Mouse (Mus musculus): ENCODE data around the gene Sept9.

The Sept9 gene

DNA sequence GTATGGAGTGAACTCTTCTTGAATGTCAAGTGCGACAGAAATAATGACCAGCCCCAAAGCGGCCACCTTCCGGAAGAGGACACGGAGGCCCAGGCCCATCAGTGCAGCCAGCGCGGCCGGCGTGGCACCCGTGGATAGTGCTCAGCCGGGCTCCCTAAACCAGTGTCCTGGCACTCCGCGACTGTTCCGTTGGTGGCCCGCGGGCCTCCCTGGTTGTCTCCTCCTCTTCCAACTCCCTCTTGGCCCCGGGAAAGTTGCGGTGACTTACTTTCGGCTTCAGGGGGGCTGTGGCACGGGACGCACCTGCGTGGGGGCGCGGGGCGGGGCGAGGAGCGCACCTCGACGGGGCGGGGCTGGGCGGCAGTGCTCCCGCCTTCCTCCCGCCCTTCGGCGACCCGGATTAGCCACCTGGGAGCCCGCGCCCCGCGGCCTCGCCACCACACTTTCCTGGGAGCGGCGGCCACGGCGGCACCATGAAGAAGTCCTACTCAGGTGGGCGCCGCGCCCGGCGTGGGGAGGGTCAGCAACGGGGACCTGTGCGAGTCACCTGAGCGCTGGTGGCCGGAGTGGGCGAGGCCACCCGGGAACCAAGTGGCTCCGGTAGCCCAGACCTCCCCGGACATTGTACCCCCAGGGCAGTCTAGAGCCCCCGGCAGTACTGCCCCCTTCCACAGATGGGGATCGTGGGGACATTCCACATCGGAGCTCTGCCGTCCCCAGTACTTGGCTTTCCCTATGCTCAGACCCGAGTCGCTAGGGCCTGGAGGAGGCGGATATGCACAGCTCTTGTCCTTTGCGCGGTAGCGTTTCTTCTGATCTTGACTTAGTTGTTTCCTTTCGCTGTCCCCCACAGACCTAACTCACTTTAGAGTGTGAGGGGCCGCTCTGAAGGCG, at the start of gene Sept9:
Gene Sept9, plus strand, starts transcription at position 380 of the 894 bp plus-strand sequence.
- DNase-seq: no peak

DNA sequence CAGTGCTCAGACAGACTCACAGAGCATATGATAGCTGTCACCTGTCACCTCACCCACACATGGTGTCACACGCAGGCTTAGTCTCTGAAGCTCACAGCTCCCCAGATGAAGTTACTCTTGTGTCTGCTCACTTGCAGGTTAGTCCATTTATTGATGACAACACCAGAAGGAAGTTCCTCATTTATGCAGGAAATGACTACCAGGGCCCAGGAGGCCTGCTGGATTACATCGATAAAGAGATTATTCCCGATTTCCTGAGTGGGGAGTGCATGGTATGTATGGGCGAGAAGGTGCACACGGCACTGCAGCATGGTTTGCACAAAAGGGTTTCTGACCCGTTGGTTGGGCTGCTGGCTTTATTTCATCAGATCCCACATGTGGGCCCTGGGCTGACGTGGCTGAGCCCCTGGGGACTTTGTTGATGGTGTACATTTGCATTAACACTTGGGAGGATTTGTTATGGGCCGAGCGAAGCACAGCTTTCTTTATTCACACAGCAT, 48.9 kb upstream of the Sept9 start:
- peak; percentile 58 to 62 for DNase-seq

DNA sequence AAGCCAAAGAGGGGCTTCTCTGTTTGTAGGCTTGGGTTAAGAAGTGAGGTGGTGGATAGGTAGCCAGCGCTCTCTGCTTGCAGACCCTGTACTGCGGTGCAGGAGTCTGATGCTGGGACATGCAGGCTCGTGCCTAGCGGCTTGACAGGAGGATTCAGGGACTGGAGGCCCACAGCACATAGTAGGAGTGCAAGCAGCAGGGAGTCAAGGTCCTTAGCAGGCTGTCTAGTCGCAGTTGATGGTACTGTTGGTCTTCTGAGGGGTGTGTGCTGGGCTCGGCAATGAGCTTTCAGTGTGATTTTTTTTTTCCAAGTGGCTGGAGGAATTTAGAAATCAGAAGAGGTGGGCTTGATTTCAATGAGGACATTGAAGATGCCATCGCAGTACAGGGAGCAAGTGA, 48.0 kb upstream of the Sept9 start:
- DNase-seq: no peak

DNA sequence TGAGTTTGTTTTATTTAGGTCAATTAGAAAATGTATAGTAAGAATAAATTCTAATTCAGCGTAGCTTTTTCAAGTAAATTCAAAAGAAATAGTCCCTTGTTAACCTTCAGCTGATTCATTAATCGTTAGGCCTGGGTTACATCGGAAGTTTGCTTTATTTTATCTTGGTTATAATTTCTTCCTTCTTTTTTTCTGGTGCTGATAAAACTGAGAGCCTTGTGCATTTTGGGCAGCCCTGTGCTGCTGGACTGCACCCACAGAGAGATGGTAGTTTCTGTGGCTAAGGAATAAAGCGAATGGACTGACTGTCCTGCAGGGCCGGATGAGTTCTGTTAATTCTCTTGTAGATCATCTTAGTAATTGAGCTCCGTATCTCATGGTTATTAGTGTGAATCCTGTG, 46.9 kb upstream of the Sept9 start:
- no peak for DNase-seq

DNA sequence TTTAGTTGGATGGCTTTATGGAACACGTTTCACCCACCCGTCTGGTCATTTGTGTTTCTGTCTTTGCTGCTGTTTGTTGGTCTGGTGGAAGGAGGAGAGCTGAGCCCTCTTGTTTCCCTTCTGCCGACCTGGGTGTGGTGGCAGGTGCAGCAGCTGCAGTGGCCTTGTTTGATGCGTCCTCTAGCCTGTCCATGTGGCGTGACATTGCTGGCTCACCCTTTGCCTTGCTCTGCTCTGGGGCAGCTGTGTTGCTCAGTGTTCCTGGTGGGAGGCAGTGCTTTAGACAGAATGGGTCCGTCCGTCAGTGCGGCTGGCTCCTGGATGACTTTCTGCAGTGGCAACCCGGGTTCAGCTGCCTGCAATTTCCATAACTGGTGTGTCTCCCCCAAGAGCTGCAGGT, 45.9 kb upstream of the Sept9 start:
- DNase-seq: no peak

DNA sequence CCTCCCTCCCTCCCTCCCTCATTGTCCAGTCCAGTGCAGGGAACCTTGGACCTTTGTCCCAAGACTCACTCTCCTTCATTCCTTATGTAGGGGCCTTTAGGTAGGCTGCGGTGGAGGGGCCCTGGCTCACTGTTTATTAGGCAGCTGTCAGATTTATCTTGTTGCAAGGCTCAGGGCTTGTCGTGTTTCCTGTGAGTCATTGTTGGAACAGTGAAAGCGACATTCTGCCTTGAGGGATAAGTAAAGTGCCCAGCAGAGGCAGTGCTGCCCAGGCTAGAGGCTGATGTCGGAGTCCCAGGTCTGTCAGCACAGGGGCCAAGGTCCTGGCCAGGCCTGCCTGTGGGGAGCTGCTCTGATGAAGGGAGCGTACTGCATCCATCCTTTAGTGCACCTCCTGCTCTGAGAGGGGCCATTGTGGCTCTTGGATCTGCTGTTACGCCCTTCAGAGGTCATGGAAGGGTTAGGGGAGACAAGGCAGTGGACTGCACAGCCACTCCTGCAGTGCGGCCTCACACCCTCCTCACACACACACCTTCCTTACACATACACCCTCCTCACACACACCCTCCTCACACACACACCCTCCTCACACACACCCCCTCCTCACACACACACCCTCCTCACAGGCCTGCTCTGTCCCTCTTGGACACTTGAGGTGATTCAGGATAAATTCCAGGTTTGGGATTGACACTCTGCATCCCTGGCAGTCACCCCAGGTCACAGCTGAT, 45.2 kb upstream of the Sept9 start:
- no peak for DNase-seq

DNA sequence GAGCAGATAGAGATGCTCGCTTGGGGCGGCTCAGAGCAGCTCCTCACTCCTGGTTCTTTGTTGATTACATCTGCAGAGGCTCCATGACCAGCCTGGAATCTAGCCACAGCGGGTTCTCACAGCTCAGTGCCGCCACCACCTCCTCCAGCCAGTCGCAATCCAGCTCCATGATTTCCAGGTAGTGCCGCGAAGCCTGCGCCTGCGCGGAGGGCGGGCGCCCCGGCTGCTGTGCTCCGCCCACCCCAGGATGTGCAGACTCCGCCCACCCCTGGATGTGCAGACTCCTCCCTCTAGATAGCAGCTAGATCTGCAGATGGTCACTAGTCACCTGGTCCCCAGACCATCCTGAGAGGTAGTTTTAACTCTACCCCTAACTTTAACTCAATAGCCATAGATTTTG, 42.7 kb upstream of the Sept9 start:
- DNase-seq: no peak

DNA sequence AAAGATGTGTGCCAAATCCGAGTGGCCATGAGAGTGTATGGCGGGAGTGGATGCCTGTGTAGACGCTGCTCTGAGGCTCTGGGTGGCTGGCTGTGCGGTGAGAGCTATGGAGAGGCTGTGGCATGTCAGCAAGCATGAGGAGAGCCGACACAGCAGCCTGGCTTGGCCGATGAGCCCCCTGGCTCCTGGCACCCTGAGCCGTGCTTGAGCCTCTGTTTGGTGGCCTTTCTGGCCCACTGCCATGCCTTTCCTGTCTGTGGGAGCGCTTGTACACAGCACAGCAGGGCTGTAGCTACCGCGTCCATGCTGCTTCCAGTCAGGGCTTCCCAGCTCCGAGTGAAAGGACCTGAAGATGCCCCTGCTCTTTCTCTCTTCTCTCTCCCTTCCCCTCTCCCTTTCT, 41.1 kb upstream of the Sept9 start:
- no peak for DNase-seq

DNA sequence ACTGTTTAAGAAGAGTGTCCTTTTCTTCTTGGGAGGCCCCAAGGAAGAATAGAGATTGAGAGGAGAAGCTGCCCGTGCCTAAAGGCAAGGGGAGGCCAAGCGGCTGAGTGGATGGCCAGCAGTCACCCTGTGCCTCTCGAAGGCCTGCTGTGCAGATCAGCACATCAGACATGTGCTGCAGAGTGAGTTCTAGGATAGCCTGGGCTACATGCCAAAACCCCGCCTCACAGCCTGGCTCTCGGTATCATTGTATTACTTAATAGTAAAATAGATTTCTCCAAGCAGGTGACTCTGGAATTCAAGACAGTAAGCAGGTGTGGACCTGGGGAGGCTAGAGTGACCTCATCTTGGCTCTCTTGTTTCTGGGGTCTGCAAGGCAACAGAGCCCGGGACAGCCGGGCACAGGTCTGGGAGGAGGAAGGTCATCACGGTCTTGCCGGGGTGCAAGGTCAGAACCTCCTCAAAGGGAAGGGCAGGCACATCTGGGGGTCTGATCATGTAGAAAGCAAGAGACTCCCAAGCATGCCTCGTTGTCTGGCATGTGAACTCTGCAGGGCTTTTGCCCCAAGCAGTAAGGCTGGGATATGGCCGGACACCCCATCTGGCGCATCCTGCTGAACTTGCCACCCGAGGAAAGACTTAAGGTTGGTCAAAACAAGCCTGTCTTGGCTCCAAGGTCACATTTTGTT, 40.1 kb upstream of the Sept9 start:
- no peak for DNase-seq

DNA sequence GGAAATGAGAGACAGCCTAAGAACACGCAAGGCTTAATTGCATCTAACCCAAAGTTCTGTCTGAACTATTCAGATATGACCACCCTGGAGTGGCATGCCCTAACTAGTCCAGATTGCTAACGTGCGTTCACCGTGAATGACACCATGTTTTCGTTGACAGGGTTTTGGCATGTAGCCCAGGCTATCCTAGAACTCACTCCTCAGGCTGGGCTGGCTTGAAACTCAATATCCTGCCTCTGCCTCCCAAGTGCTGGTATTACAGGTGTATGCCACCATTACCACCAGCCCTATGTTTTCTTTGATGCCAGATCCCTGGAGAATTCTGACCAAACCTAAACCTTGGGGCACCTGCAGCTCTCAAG, 39.5 kb upstream of the Sept9 start:
- no peak for DNase-seq

DNA sequence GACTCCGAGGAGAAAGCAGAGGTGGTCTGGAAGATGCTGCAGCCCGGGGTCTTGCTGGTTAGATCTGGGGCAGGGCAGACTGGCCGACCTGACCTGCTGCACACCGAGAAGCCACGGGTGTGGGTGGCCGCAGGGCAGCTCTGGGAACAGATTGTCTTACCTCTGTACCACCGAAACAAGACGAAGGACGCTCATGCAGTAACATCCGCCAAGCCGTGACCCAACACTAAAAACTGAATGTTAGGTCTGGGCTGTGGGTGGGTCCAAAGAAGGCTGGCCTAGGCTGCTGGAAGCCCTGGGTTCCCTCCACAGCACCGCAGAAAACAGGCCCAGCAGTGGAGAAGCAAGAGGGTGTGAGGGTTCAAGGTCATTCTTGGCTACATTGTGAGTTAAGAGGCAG, 38.7 kb upstream of the Sept9 start:
- no peak for DNase-seq

DNA sequence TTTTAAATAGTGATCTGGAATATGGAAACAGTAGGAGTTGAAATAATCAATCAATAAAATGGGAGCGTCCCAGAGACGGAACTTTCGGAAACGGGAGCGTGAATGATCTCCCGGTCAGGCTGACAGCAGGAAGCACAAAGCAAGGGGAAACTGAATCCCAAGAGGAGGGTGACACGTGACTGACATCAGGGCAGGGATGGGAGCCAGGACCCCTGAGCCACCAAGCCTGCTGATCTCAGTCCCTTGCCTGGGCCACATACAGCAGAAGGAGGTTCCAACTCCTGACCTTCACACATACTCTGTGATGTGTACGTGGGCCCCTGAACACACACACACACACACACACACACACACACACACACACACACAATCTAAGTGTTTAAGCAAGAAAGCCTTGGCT, 37.9 kb upstream of the Sept9 start:
- no peak for DNase-seq

DNA sequence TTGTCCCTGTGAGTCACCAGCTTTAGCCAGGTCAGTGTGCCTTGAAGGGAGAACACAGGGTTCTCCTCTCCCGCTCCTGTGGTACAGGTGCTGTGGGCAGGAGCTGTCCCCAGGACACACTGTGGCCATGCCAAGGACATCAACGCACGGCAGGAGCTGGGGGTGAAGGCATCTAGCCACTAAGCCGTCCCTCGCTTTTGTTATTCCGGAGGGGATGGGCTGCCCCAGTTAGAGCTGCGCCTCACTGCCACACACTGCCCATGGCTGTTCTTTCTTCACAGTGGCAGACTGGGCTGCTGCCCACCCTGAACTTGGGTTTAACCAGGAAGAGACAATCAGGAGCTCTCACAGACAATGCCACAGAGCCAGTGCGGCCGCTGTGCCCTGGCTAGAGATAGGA, 36.4 kb upstream of the Sept9 start:
- no peak for DNase-seq

DNA sequence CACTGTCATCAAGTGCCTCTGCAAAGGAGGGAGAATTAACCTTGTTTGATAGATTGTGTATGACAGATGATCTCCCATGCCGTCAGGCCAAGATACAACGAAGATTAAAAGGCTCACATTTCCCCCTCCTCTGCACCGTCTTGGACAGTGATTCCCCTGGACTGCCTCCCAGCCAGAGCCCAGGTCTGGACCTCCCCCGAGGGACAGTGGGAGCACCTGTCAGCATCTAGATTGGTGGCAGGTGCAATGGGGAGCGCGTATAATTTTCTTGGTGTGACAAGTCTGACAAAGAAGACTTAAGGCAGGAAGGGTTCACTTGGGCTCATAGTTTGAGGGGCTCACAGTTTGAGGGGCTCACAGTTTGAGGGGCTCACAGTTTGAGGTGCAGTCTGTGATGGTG, 35.7 kb upstream of the Sept9 start:
- no peak for DNase-seq

DNA sequence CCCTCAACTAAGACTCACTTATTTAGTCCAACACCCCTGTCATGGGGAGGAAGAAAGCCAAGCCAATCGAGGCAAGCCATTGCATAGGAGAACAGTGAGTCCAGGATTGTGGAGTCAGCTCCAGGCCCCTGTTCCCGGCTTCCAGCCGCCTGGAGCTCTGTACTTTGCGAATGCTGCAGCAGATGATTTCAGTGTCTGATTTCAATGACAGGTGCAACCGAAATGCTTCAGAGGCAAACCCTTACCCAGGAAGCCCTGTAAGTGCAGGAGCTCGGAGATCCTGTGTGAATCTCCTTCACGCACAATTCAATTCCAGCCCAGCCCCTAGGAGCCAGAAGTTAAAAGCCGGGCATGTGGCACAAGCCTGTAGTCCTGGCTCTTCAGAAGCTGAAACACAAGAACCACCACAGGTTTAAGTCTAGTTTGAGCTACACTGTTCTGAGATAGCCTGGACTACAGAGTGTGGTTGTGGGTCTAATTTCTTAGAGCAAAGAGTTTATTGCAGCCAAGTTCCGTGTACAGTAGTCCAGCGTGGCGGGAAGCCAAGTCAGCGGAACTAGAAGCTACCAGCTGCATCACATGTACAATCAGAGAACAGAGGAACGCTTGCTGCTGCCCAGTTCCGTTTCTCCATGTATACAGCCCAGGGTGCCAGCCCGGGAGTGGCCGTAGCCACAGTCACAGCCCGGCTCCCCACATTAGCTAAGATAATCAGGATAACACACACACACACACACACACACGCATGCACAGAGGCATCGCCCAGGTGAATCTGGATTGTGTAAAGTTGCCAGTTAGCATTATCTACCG, 31.0 kb upstream of the Sept9 start:
- no peak for DNase-seq

DNA sequence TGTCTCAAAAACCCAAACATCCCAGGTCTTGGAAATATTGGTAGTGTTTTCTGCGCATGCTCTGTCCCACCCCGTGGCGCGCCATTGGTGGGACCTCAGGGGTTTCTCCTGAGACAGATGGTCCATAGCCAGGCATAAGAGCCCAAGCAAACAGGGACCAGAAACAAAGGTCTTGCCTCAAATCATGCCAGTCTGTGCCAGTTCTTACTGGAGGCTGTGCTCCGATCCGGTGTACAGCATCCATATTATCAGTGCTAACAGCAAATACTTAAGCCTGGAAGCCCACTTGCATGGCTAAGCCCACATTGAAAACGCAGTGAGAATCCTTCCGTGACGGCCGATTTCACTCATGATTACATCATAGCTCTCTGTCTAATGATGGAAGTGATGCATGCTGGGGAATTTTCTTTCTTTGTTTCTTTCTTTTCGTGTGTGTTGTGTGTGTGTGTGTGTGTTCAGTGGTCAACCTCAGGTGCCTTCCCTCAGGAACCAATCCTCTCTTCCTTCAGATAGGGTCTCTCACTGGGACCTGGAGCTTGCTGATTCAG, 30.3 kb upstream of the Sept9 start:
- DNase-seq: no peak

DNA sequence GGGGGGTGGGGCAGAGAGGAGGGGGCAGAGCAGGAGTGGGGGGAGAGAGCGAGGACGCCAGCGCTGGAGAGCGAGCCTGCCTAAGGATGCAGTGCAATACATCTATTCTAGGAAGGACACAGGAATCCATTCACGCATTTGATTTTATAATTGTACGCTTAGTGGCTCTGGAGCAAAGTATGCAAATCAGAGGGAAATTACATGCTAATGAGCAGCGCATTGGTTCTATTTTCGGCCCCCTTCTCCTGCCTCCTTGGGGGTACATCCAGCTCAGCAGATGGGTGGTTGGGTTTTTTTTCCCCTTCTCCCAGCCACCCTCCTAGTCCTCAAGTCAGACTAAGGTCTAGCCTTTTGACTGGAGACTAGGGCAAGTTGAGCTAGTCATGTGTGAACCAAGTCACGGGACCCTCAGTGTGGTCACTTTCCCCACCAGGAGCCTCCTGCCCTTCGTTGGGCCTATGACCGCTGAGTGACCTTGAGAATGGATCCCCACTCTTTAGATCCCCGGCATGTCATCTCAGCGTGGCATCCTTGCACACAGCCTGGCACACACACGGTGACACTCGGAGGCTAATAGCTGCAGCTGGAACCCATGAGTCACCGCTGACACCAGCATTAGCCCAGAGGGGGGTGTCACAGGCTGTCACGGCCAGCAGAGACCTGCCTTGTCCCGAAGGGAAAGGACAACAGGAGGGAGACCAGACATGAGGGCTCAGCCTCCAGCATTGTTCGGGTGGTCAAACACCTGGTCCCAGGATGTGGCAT, 29.5 kb upstream of the Sept9 start:
- DNase-seq: no peak

DNA sequence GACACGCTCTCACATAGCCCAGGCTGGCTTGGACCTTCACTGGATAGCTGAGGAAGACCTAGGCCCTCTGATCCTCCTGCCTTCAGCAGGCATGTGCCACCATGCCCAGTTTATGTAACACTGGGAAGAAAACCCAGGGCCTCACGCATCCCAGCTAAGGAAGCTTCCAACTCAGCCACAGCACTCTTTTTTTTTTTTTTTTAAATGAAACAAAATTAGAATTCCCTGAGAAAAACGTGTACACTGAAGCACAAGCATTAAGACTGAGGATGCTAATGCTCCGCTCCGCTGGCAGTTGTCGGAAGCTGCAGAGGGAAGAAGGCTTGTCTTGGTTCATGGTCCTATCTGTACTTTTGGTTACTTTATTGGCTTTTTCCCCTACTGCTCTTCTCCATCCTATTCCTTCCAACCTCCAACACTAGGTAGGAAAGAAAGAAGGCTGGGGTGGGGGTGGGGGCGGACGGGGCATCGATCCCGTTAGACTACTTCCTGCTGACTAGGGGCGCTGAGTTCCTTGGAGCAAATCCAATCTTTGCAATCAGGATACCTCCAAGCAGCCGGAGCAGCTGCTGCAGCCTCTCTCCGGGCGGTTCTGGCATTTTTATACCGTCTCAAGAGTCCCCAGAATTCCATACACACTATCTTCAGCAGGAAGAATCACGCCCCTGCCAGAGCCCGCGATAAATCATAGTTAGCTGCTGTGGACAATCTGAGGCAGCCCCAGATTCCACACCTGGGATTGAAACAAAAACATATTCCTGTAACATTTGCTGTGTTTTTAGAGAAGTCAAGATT, 25.2 kb upstream of the Sept9 start:
- no peak for DNase-seq

DNA sequence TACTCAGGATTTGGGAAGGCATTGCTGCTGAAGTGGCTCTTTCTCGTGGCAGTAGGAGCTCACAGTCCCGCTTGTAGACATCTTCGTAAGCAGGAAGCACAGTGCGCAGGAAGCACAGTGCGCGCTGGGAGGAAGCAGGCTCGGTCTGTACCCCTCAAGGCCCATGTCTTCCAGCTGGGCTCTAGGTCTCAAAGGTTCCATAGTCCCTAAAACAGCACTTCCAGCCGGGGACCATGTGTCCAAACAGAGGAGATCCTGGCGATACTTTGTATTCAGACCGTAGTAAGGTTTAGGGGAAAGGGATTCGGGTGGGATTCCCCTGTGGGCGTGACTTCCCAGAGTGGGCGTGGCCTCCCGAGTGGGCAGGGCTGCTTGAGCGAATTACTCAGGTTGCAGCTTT, 24.5 kb upstream of the Sept9 start:
- DNase-seq: peak; percentile 65 to 69

DNA sequence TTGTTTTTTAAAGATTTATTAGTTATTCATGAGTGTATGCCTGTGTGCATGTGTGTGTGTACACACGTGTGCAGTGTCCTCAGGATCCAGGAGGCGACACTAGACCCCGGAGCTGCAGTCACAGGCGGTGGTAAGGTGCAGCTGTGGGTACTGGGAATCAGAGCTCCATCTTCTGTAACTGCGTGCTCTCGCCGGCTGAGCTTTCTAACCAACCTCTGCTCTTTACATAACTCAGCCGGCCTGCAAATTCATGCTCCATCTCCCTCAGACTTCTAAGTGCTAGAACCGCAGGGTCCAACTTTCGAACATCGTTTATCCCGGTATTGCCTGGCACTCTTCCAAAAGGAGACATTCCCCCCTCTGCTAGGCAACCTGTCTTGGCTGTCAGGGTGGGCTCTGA, 24.0 kb upstream of the Sept9 start:
- DNase-seq: no peak

DNA sequence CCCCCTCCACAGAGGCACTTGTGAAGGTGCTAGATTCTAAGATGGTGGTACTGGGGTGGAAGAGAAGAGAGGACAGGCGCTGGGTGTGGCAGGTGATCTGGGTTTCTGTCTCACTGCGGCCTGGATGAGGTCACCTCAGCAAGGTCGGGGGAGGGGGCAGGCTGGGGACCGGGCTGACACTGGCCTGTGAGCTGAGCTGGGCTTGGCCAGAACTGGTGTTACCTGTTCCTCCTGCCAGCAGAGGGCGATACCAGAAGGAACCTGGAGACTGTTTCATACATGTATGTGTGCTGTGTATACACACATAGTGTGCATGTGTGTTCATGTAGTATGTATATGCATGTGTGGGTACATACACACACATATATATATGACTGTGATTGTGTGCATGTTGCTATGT, 23.2 kb upstream of the Sept9 start:
- DNase-seq: peak; percentile 64 to 68

Data from B cell, adult 2 months (primary cell).